Mouse (Mus musculus): ENCODE results near the gene A630095N17Rik.

A630095N17Rik gene

DNA sequence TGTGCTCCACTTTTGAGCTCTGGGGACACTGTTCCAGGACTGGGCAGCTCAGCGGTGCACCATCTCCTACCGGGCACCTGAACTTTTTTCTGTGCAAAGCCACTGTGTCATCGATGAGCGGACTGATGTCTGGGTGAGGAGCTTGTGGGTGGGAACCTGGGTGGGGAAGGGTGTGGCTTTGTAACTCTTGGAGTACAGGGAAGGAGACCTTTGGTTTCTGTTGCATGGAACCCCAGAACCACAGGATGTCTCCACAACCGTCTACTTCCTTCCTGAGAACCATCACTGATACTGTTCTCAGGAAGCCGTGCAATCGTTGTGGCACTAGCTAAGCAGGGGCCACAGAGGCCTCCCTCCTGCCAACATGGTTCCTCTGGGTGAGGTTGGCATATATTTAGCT is 18.8 kb downstream of the A630095N17Rik start:
- DNase-seq (ENCODE audit: low spot score): no peak

DNA sequence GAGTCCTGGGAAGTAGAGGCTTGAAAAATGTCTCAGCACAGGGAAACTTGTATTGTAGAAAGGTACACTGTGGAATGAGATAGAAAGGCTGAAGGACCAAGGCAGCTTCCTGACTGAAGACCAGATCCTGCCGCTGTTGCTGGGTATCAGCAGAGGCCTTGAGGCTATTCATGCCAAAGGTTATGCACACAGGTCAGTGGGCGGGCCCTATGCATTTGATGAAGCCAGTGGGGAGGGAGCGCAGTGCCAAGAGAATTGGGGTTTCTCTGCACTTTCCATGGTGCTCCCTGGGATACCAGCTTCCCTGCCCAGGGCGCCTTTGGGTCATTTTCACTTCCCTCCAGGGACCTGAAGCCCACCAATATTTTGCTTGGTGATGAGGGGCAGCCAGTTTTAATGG is 19.4 kb downstream of the A630095N17Rik start:
- DNase-seq (ENCODE audit: low spot score): no peak

DNA sequence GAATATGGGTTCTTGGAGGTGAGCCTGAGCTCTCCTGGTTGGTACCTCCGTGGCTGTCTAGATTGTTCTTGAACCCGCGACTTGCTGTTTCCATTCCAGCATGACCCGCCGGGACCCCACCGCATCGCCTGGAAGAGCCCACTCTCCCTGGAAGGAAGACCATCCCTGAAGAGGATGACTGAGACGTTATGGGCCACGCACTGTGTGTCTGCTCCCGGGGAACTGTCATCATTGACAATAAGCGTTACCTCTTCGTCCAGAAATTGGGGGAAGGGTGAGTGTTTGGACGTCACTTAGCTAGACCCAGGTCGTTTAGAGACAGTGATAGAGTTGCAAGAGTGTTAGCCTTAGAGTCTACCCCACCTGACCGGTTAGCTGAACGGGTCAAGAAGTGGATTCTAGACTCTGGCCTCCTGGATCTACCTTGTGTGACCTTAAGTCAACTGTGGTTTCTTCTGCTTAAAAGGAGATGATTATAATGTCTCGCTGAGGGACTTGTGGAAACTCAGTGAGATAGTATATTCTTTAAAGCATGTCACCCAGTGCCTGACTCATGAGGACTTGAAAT is 20.7 kb downstream of the A630095N17Rik start:
- DNase-seq (ENCODE audit: low spot score): no peak

DNA sequence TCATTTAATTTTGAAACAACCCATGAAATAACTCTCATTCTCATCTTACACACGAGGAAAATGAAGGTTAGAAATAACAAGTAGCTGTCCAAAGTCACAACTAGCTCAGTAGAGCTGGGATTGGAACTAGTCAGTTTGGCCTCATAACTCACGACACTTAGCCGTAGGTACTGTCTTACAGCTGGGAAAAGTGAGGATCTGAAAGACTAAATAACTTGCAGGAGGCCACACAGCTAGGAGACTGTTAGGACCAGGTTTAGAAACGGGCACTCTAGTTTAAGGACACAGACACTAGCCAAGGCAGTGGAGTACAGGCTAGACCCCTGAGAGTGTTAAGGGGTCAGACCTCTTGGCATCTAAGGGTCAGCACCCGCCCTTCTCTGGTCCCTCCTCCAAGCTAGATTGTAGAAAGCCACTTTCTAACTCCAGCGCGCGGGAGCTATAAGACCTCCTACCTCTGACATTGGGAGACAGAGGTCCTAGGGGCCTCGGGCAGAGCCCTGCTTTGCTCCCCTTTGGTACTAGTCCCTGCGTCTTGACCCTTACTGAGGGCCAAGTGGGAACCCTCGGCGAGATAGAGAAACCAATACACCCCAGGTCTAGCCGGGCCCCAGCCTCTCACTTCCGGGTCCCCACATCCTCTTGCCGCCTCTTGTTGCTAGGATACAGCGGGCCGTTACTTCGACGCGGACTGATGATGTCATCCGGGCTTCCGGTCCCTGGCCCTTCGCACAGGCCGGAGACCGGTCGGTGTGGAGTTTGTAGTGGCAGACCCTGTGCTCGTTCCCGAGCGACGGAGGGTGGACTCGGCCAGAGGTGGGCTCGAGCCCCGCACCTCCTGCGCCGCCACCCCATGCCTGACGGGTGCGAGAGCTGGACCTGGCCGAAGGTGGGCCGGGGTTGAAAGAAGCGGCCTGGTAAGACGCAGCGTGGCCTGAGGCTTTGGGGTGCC is 21.5 kb downstream of the A630095N17Rik start, which contains the start of the genes Glb1l and Stk16:
Glb1l (minus strand) TSS at position 678 of the 952 bp plus-strand sequence.
Stk16 (plus strand) TSS at position 703 of the 952 bp plus-strand sequence.
- DNase-seq (ENCODE audit: low spot score): peak; percentile 98

DNA sequence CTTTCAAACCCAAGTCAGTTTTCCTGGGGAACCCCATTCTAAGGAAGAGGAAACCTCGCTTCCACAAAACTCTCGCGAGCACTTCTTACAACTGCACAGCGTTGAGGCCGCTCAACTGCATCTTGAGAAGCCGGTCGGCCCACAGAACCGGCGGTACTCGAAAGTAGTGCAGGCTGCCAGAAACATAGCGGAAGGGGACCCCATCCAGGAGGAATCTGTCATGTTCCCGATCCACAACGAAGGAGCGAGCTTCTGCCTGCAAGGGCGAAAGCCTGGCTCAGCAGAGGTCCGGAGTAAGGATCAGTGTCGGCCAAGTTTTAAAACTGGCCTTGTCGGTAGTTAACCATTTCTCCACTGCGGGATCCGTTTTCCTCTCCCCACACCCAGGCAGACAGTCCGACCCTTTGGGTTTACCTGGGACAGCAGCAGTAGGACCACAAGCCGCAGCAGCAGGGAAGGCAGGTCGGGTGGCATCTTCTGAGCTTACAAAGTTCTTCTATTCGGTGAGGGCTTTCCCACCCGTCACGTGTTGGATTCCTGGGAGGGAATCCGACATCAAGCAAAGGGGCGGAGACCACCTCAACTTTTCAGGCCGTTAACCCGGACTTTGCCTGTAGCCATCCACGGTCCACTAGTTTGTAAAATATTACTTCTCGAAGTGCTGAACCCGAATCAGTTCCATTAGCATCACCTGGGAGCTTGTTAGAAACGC is 22.8 kb downstream of the A630095N17Rik start:
- peak; percentile 70 for DNase-seq (ENCODE audit: low spot score)

DNA sequence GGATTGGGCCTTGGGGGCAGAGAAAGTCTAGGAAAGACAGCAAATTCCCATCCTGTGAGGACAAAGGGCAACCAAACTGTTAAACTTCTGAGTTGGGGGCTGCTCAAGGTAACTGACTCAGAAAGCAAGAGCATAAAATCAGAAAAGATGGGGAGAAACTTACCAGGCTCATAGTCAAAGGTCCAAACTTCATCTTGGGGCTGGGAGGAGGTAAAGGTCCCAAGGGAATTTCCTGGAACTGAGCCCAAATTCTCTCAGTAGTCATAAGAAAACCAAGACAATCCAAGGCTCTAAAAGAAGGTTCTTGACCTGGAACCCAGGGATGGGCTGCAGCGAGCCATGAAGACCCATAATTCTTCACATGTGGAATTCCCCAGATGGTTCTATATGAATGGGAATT is 30.7 kb downstream of the A630095N17Rik start:
- DNase-seq (ENCODE audit: low spot score): no peak

DNA sequence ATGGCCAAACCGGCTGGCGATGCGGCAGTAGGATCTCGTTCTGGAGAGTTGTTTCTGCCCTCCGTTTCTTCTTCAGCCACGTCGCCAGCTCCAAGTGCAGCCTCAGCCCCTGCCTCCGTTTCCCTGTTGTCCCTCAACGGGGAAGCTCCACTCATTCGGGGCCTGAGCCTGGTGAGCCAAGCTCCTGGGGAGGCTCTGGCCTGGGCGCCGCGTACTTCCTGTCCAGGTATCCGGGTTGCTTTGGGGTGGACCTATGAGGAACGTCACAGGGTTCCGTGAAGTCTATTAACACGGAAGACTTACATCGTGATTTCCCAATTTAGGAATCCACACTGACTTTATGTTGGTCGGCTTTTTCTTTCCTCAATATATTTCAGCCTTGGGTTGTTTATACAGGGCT is 39.5 kb downstream of the A630095N17Rik start:
- DNase-seq (ENCODE audit: low spot score): peak; percentile 63

DNA sequence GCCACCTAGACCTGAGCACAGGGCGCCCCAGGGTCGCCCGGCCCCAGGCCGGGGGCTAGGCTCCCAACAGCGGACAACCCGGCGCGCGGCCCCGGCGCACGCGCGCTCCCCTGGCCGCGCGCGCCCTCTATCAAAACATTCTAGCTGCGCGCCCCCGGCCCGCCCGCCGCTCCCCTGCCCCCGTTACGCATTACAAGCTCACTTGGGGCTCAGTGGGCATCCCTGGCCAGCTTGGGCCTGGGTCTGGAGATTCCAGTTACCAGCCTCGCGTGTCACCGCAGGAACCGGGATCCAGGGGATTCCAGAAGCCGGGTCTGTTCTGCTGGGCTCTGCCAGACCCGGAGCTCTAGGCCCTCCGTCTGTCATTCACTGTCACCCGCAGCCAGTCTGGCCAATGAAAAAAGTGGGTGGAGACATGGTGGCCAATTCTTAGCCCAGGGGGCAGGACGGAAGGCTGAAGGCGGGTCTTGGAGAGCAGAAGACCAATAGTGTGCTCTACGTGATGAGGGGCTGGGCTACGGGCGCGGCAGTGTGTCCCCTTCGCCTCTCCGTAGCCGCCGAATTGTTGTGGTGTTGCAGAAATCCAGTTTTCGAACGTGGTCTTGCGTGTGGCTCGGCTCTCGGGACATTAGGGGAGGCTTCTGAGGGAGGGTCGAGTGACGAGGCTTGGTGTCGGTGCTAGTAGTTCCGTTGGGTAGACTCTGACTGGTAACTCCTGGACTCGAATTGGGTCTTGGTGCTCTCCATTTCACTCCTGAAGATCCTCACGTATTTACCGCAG is 40.1 kb downstream of the A630095N17Rik start, which contains the start of the genes Ankzf1 and Atg9a:
Ankzf1 (plus strand) TSS at position 530 of the 781 bp plus-strand sequence.
Atg9a (minus strand) TSS at position 575 of the 781 bp plus-strand sequence.
- peak; percentile 91 for DNase-seq (ENCODE audit: low spot score)

DNA sequence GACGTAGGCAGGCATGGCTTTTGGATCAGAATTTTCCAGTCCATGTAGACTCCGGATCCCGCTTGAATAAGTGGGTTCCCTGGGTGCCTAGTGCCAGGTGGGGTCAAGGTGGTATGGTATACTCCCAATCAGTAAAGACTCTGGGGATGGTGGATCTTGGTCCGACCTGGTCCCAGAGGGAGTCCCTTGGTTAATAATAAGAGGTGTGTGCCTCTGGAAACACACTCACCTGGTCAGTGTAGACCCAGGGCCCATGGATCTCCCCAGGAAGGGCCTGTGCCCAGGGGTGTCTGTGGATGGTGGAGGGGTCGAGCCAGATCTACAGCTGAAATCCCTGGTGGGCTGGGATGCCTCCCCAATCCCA is 40.7 kb downstream of the A630095N17Rik start:
- no peak for DNase-seq (ENCODE audit: low spot score)

DNA sequence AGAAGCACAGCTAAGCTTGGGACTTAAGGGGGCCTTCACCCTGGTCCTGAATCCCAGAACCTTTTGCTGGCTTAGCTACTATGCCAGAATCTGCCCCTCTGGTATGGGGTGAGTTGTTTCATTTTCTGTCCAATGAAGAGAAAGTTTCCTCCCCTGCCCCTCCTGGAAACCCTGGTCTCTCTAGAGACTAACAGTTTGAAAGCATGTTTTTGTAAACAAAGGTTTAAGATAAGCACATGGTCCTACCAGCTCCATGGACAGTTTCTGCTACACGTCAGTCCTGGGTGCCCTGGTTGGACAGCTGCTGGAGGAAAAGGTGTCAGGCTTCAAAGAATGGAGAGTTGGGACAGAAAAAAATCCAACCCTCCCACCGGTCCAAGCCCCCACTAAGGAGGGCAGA is 41.3 kb downstream of the A630095N17Rik start:
- no peak for DNase-seq (ENCODE audit: low spot score)

DNA sequence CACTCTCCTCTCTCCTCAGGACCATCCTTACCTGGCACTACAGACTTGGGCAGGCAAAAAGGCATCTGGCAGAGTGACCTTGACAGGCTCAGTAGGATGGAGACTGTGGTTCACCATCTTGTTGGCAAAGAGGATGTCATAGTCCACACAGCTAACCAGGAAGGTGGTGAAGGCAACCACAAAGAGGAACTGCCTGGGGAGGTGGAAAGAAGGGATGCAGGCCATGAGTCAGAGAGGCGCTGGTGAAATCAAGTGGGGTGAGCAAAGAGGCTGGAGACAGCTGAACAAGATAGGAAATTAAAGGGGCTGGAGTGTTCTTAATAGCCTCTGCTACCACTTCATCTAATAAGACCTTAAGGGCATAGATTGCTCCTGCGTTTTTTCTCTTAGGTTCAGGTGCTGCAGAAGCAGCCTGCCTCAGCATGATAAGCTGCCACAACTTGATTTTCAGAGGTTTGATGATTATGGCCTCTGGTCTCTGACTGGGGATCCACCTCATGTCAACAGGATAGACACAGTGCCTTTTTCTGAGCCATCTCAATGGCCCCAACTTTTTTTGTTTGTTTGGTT is 43.9 kb downstream of the A630095N17Rik start:
- DNase-seq (ENCODE audit: low spot score): no peak

DNA sequence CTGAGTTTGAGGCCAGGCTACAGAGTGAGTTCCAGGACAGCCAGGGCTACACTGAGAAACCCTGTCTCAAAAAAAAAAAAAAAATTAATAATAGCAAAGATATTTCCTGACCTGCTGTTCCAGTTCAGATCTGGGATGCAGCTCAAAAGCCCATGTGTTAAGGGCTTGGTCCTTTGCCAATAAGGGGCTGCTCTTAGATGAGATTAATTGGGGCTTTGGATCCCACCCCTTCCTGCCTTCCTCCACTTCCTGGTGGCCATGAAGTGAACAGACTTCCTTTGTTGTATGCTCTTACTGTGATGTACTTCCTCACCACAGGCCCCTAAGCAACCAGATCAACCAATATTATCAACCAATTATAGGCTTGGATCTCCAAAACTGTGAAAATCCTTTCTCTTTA is 44.8 kb downstream of the A630095N17Rik start:
- DNase-seq (ENCODE audit: low spot score): no peak

DNA sequence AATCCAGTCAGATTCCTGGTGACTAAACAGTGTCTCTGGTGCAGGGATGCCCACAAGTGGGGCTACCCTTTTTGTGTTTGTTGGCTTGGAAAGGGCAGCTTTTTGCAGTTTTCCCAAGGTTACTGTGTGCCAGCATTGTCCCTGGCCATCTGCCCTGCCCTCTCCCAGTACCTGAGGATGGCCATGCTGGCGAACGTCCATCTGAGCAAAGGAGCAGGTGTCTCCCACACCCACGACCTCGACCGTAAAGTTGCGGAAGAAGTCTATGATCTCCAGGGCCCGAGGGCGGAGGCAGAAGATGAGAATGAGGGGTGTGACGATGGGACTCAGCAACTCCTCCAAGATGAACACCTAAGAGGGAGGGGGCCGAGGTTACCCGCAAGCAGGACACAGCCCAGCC is 46.4 kb downstream of the A630095N17Rik start:
- no peak for DNase-seq (ENCODE audit: low spot score)

DNA sequence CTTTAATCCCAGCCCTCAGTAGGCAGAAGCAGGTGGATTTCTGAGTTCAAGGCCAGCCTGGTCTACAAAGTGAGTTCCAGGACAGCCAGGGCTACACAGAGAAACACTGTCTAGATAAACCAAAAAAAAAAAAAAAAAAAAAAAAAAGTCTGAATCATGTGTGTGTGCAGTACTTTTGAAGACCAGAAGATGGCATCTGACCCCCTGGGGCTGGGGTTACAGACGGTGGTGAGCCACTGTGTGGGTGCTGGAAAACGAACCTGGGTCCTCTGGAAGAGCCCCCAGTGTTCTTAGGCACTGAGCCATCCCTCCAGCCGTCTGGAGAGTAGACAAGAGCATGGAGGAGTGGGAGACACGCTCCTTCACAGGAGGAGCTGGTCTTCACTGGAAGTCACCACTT is 49.7 kb downstream of the A630095N17Rik start:
- DNase-seq (ENCODE audit: low spot score): no peak

DNA sequence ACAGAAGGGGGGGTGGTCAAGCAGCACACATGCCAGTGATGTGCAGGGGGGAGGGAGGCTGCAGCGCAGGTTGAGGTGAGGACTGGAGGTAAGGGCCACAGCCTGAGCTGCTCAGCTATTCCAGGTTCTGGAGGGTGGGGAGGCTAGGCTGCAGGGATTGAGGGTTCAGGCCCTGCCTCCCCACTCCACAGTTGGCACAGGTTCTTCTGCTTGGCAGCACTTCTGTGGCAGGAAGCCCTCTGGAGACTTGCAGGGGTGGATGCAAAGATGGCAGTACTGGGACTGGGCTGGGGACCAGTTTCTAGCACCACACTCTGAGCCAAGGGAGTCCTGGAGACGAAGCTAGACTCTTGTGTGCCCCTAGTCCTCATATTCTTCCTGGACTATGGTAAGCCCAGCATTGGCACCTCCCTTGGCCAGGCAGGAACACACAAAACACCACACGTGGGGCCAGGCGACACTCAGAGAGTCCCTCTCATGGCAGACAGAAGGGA is 50.5 kb downstream of the A630095N17Rik start:
- DNase-seq (ENCODE audit: low spot score): no peak

DNA sequence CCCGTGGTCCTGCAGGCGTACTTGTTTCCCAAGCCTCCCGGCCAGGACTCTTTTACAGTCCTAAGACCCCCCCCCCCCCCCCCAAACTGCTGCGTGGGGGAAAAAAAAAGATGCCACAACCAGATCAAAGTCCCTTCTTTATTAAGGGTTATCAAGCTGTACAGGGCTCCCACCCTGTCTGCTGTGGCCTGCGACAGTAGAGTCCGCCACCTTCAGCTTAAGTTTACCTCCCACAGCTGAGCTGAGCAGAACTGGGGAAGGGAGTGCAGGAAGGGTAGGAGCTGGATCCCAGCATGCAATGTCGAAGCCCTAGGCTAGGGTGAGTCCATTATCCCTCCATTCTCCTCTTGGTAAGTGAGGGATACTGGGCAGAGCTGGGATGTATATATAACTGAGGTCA is 51.2 kb downstream of the A630095N17Rik start:
- no peak for DNase-seq (ENCODE audit: low spot score)

DNA sequence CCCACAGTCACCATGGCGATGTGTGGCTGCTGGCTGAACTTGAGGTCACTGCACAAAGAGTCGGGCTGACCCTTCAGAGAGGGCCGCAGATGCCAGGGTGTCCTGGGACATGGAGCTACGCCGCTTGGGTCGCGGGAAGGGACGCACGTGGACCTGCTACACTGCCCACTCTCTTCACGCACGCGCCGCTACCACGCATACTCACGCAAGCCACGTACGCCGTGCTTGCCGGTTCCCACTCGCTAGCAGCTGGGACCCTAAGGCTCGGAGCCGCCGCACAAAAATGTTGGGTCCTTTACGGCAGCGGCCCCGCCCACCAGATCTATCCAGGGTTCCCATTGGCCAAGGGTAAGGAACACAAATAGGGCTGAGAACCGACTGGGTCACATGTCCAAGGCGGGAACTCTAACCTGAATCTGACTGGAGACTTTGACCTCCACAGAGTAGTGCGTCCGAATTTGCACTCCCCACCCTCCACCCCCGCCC is 51.8 kb downstream of the A630095N17Rik start, which contains the start of gene Abcb6:
Abcb6 (minus strand) TSS at position 288 of the 486 bp plus-strand sequence.
- peak; percentile 93 for DNase-seq (ENCODE audit: low spot score)

DNA sequence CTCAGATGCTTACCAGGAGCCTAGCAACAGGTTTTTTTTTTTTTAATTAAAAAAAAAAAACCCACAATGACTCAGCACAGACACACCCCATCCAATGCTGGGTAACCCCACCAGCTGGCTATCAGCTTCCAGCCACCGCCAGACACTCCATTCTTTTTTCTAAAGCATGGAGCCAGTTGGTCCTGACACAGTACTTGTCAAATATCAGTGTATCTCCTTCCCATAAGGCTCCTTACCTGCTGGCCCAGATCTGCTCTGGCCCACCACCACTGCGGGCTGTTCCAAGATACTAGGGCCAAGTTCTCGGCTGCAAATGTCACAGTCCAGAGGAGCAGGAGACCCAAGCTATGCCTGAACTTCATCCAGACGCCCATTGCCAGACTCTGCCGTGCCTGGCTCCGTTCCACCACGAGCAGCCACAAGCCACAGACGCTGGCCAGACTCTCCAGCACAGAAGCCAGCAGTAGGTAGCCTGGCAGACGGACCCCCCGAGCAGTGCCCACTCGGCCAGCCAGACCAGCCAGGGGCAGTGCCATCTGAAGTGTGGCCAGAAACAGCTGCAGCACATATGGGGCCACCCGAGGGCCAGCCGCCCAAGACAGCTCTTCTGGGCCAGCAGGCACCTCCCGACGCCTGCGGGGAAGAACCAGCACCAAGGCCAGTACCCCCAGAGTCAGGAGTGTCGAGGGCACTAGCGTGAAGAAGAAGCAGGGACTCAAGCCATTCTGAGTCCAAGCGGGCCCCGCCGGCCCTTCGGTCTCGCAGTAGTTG is 52.4 kb downstream of the A630095N17Rik start:
- peak; percentile 64 for DNase-seq (ENCODE audit: low spot score)

Measured in testis, postnatal 10 days (tissue).